Mouse (Mus musculus): ENCODE data around the gene Ttpal.

- TF ChIP-seq GATA1 (IDR thresholded peaks at IDR 0.05; ENCODE audit: low read length) (no peak), TAL1 (IDR thresholded peaks at IDR 0.05; ENCODE audit: low read length) (no peak)
Observed at GRCm38 (mm10) chr2:163659431-163659830, 57.3 kb downstream of the Ttpal start.
